Mouse (Mus musculus) spleen, postnatal 4 days (tissue): ENCODE results near the gene Fam76b.
"Not testable (repeated sequence)": the region's sequence is repeated elsewhere in the genome, so short reads cannot be mapped to it uniquely, and the experiment has no call there.

Source experiments
- DNase-seq, 2 experiments: peaks; one replicate each; pipeline ENCODE4 v3.0.0; 2022; ENCODE audit warnings: low spot score in 2 of 2

Gene Fam76b

DNA sequence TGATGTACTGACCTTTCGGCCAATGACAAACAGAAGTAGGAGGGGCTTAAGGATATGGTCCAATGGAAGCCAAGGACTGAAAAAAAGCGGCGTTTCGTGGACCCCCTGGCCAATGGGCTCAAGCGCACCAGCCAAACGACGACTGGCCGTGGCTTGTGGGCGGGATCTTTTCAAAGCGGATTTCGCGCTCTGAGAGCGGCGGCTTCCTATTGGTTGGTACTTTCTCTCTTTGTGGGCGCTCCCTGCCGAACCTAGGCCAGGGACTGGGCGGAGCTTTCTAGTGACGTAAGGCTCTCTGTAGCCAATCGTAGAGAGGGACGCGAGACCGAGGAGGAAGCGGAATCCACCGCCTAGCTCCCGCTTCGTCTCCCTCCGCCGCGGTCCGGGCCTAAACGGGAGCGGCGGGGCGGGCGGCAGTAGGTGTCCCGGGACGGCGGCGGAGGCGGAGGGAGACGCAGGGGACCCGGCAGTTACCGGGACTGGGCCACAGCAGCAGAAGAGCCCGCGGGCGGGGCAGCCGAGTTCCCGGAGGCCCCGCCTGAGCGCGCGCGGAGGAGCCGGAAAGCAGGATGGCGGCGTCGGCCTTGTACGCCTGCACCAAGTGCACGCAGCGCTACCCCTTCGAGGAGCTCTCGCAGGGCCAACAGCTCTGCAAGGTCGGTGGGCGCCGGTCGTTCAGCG is at the start of gene Fam76b:
Fam76b (plus strand) TSS at position 311 of the 681 bp plus-strand sequence.
- peak; percentile 98 to 99 for DNase-seq

DNA sequence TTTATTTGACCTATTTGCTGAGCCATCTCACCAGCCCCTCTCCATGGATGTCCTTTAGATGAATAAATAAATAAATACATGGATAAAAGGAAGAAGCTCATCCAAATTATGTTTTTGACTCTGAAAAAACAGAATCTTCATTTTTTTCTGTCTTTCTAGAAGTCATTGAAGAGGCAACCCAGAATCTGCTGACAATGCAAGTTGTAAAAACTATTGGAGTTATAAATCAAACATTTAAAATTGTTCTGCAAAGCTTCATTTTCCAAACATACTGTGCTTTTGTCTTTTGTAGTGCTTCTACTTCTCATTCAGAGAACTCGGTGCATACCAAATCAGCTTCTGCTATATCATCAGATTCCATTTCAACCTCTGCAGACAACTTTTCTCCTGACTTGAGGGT is 45.5 kb upstream of the Fam76b start:
- DNase-seq, result no peak

DNA sequence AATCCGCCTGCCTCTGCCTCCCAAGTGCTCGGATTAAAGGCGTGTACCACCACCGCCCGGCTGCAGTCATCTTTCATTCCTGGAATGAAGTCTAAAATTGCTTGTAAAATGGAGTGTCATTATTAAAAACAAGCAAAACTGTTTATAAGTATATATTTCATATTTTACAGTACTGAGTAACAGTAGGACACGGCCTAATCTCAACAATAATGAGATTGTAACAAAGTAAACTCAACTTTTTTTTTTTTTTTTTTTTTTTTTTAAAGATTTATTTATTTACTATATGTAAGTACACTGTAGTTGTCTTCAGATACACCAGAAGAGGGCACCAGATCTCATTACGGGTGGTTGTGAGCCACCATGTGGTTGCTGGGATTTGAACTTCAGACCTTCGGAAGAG is 36.7 kb upstream of the Fam76b start:
- not testable (repeated sequence) for DNase-seq

DNA sequence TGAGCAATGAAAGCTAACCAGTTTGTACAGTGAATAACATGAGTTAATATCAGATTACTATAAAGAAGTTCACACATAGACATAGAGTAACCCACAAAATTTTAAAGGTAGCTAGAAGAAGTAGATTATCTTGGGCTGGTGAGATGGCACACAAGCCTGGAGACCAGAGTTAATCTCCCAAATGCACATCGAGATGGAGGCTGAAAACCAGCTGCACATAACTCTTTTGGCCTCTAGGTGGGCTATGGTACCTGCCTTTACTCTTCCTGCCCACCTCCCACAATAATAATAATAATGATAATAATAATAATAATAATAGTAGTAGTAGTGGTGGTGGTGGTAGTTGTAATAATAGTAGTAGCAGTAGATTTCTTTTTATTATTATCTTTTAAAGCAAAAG is 33.2 kb upstream of the Fam76b start:
- DNase-seq, result no peak

DNA sequence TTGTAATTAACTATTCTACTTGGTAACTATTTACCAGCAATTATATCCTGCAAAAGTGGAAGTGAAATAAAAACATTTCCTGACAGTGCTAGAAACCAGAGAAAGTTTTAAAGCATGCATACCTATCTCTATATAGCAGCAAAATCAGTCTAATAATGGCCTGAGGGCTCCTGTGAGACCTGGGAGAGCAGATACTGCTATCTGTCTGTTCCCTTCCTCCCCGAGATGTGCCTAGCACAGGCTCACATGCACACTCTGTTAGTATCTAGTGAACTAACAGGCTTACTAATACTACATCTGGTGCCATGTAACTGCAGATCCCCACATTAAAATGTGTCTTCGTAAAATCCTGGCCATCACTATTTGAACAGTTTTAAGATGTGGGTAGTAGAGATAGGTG is 32.8 kb upstream of the Fam76b start:
- DNase-seq, result no peak

DNA sequence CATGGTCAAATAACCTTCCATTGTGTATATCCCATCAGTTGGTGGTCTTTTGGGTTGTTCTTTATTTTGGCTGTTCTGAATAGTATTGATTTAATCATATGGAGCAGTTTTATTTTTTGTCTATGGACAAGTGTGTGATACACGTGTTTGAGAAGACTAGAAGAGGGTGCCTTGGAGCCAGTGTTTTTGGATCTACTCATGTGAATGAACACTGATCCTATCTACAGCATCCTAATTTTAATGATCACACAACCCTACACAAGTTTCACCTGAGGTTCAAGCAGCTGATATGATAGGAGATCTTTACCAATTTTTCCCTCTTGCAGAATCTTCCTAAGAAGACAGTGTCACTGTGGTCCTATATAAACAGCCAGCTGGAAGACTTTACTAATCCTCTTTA is 23.0 kb upstream of the Fam76b start:
- DNase-seq, result no peak

DNA sequence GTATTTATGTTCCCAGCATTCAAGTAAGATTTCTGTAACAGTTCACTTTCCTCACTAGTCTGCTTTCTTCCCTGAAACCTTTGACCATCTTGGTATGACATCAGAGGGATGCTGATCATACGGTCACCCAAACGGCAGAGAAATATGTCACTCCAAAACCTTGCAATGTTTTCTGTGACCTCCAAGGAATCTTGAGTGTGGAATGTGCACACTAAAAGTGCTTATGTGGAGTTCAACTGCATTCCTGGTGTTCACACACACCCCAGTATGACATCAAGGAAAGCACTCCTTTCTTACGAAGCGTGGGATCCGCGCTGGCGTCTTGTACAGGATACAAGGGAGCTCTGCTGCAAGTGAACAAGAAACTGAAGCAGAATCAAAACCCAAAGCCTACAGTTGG is 20.7 kb upstream of the Fam76b start:
- DNase-seq, result no peak

DNA sequence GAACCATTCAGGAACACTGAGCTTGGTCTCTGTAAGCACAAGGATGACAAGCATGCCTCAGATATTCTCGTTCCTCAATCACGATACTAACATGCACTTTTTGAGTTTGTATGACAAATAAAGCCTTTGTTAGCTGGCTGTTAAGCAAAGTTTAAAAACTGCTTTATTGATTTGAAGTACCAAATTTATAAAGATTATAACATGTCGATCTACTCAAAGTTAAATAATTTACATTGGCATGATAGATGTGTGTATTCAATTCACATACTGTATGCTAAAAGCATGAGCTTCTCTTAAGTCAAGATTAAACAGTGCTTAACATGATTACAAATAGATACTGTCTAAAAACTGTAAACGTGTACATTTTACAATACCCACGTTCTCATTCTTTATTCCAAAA is 19.9 kb upstream of the Fam76b start:
- DNase-seq, result no peak

DNA sequence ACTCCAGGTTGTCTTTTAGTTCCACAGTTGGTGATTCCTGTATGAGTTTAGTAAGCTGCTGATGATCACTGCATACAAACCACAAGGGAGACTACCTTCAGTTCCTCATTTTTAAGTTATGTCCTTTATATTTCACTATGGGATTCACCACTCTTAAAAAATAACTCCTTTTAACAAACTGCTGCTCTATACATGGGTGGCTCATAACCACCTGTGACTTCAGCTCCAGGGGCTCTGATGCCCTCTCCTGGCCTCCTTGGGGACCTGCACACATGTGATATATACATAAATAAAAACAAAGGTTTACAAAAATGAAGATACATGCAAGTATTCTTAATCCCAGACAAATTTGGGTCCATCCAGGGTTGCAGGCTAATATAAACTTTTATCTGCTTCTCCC is 17.6 kb upstream of the Fam76b start:
- no peak for DNase-seq

DNA sequence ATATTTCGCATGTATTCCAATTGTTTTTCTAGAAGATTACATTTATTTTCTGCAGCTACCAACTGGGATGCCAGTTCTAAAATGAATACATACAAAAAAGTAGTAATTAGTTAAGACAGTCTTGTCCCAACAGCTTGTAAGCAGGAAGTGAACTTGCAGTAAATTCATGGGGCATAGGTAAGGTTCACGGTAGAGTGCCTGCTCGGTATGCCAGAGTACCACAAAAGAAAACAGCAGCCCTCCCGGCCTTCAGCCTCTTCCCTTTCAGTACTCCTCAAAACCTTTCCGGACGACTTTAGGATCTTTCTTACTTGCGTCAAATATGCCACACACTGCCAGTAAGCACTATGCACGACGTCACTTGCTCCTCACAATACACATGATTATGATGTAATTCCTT is 9.1 kb upstream of the Fam76b start:
- DNase-seq, result no peak

DNA sequence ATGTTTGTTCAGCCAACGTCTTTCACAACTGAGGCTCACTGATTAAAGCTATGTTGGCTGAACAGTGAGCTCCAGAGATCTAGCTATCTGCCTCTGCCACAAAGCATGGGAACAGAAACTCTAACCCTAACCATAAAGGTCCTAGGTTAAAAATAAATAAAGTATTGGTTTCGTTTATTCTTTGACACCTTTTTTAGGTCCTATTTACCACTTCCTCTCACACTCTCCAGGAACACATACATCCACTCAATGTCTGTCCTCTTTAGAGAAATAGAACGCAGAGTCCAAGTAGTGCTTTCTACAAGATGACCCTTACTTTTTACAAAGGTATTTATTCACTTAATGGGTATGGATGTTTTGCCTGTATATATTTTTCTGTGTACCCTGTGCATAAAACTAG is 6.7 kb upstream of the Fam76b start:
- no peak for DNase-seq

DNA sequence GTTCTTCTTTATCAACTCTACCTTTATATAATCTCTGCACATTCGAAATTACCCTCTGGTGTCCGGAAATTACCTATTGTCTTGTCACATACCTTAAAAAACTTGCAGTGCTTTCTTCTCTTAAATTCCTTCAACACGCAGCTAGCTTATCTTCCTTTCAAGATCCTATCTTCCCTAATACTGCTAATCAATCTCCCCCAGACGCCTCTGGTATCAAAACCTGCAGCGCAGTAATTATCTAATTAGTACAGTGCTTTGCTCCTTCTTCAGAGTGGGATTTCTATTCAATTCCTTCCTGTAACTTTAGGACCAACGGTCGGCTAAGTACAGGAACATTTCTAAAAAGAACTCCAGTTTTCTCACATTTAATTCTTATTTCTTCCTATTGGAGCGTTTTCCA is 1.6 kb upstream of the Fam76b start:
- no peak for DNase-seq

DNA sequence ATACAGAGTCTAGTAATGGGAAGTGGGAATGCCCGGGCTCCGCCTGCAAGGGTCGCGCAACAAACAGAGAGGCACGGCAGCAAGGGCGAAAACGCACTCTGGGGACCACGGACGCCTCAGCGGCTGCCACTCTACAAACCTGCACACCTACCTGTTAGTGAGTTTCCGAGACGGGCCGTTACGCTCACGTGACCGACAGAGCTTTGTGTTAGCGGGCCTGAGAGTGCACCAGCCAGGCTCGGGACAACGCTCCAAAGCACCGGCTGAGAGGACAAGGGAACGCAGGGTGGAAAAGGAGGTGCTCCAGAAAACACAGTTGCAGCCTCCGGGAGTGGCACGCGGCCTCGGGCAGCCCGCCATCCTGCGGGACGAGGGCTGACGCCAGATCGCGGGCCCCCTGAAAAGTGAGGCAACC is 1.1 kb upstream of the Fam76b start:
- DNase-seq, result peak in 1 of 2 experiments; percentile 66

DNA sequence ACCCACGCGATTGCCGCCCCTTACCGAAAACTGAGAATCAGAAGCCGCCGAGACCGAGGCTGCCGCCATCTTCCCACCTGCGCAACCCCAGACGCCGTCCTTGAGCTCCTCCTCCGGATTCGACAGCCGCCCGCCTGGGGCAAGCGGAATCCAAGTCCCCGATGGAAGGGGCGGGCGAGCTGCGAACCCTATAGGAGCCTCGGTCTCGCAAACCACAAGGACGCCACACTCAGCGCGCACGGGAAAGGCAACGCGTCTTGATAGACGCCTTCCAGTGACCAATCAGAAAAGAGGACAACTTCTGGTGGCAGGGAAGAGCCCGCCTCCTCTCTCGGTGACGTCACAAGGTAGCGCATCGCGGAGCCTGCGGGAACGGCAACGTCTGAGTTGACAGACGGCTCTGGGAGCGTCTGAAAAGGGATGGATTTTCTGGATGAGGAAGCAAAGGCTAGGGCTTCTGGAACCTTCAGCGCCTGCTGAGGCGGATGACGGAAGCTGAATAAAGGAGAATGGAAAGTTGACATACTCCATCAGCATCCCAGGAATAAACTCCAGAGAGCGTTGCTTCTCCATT is 597 bp upstream of the Fam76b start, which contains the start of gene Cep57:
Cep57 (minus strand) TSS at position 276 of the 574 bp plus-strand sequence.
- DNase-seq, result peak; percentile 90 to 94

DNA sequence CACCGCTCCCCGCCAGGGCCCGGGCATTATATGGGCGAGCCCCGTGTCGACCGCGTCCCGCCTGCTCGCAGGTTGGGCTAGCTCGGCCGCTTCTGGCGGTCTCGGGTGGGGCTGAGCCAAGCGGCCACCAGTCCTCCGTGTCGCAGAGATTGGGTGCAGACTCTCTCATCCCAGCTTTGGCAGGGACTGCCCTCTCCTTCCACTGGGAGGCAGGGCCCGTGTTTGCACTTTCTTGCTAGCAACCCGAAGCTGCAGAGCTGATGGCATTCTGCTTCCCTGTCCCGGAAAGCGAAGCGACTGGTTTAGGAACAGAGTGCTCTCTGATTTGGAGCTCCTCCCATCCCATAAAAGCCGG is 548 bp downstream of the Fam76b start:
- no peak for DNase-seq

DNA sequence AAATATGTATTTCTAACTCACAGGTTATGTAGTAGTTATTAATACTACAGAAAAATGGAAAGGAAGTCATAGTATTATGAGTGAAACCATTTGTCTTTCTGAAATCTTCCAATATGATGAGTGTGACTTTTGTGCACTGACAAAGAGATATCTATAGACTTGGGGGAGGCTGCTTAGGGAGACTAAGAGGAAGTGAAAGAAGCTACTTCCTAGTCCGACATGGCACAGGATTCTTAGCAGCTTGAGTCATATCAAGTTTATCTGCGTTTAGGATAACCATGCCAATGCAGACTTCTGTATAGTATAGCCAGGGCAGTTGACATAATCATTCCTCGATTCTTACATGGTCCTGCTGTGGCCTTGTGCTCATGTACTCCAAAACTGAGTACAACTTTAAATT is 7.7 kb downstream of the Fam76b start:
- DNase-seq, result no peak

DNA sequence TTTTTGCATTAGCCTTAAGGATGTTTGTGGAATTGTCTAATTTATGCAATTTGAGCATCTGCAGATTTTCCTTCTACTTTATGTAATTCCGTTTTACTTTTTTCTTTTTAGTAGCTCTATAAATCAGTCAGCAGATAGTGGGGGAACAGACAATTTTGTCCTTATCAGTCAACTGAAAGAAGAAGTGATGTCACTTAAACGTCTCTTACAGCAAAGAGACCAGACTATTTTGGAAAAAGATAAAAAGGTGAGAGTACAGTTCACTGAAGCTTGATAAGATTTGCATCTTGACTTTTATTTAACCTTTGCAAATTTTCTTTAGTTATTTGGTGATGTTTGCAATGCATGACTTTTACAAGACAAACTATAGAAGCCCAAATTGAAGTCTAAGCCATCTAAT is 9.2 kb downstream of the Fam76b start:
- no peak for DNase-seq

DNA sequence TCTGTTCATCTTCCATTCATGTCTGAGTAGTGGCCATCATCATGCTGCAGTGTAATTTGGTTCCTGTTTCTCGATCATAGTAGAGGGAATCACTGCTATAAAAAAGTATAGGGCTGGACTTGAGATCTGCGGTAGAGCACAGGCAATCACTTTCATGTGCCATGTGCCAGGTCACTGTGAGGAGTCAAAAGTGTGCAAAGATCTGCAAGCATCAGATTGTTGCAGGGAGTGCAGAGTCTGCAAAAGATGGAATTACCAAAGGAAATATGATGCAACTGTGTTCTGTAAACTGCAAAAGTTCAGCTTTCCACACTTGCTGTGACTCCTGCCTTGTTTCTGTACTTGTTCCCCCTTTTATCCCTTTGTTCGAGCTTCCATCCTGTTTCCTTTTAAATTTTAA is 20.1 kb downstream of the Fam76b start:
- no peak for DNase-seq

DNA sequence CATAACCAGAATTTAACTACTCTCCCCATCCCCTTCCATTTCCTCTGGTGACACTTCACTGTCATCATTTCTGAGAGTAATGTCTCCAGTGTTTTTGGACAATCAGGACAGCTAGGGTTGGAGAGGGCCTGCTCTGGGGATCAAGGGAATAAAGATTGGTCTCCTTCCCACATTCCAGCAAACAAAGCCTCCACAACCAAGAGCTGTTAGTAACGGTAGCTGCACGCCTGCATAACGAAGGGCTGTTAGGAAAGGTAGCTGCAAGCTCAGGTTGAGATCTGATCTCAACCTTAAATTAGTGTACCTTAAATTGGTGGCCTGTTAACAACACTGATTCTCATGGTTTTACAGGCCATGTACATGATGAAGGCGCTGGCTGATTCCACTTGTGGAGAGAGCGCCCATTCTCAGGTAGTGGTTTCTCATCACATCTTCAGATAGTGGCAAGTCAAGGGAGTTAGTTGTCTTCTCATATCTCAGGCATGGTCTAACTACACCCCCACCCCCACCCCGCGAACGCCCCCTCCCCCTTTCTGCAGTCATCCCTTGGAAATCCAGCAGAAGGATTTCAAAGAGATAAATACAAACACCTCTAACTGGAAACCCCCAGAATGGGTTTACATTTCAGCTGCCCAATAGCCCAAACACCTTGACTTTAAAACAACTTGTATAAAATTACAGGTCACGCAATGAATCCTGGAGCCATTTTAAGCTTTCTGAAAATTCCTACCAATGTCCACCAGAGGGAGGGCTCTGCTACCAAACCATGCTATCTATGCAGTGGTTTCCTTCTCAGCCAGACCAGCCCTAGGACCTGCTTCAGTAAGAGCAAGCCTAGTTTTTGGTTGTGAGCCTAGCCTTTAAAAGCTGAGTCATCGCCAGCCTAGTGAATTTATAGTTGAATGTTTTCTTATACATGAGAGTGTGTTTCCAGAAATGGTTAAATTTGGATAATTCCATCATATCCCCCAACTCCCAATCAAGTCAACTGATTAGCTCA is 21.3 kb downstream of the Fam76b start:
- no peak for DNase-seq

DNA sequence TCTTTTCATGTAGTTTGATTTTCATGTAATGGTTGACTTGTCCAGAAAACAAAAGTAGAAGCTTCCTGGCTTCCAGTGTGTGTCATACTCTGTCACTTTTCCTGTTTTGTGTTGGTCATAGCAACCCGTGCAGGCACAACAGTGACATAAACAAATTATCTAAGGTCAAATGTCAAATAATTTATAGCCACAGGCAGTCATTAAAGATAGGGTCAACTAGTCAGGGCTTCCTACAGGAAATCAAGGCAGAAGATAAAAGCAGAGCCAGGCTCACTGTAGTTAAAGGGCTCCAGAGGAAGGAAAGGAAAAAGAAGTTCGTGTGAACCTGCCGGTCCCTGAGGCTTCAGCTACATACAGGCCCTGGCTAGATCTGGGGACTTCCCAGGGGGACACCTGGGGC is 26.4 kb downstream of the Fam76b start:
- no peak for DNase-seq

DNA sequence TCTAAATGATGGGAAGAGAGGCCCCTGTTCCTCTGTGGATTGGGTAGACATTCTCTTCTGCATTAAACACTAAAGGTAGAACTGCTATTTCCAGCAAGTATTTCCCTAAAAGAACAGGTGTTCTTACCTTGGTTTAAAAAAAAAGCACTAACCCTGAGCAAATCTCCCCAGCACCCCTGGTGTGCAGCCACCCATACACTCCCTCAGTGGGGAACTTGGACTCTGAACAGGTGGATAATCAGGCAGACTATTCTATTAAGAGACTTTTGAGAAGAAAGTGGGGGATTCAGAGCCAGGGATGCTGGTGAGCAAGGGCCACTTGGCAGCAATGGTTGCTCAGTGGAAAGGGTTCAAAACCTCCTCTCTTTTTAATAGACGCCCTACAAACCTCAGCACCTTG is 28.7 kb downstream of the Fam76b start:
- no peak for DNase-seq

DNA sequence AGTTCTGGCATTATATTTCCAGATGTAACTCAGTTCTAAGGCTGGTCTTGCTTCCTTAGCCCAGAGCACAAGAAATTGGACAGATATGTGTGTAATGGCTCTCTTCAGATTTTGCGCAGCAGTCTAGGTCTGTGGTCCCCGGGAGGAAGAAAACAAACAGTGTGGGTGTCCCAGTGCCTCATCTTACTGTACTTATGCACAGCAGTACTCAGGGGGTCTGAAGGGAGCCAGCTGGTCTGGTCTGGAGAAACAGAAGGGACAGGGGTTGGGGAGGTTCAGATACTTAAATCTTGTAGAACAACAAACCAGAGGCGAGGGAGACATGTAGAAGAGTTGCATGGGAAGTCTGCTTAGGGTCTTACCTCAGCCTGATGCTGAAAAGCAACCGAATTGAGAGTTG is 29.3 kb downstream of the Fam76b start:
- DNase-seq, result no peak

DNA sequence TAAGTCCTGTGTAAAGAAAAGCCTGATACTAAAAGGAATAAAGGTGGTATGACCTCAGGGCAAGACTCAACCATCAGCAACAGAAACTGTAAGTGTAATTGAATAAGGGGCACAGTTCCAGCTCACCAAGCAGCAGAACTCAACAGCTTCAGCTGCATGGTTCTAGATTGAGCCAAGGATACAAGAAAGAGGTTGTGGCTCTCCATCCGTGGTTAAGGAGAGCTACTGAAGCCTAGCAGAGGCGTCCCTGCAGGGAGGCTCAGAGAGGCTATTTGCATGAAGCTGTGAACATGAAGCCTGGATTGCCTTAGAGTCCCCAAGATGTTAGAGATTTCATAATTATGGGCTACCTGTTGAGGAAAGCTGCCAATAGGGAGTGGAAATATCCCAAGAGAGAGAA is 40.1 kb downstream of the Fam76b start:
- no peak for DNase-seq
